ENCODE assay signal across 24 mouse cellular contexts in genomic region chr6:38916571-38916970, GRCm38 (mm10). TPM values are rescaled to one million over a fixed set of nuclear protein-coding genes. Genes with fewer than 3 reads are reported as not detected.
DNase-seq lines count a peak whose midpoint lies in the region; ATAC-seq and TF ChIP-seq lines count a peak whose summit lies in the region.
"Had no signal": no experiment of that assay in that cellular context is flagged by ENCODE, and none has a peak within 500 bp of the region (broad histone marks: within the 10 kb centered on the region; RNA-seq: fewer than 3 reads in every experiment).

No protein-coding gene starts in this region.

- no peaks in the 10 kb centered on the region for H3K9me3 ChIP-seq in midbrain, embryonic 11.5 days (ENCODE audit: control insufficient read depth, low read length)
- no peaks in the 10 kb centered on the region for H3K9me3 ChIP-seq in midbrain, embryonic 16.5 days (replicated peaks; ENCODE audit: control insufficient read depth, low read length, poor library complexity, severe bottlenecking)
- no peaks in the 10 kb centered on the region for H3K9me3 ChIP-seq in liver, embryonic 13.5 days (replicated peaks)
- no peaks in the 10 kb centered on the region for H3K9me3 ChIP-seq in liver, postnatal 0 days (ENCODE audit: low read length)
- H3K9me3 ChIP-seq in hindbrain, embryonic 16.5 days (ENCODE audit: control insufficient read depth, low read length): no peaks in the 10 kb centered on the region
- H3K9me3 ChIP-seq: embryonic facial prominence, embryonic 12.5 days; forebrain, embryonic 10.5 days; heart, embryonic 10.5 days; hindbrain, embryonic 12.5 days had no signal

- TF ChIP-seq EP300 in liver, postnatal 0 days (IDR thresholded peaks at IDR 0.05; ENCODE audit: low read depth): peak; percentile 93

- DNase-seq in midbrain, embryonic 11.5 days (ENCODE audit: low spot score, missing footprints): peak; percentile 56
- peak; percentile 61 for DNase-seq in liver, embryonic 13.5 days
- no peak for DNase-seq in liver, postnatal 0 days
- DNase-seq in urinary bladder, adult 18-20 months (ENCODE audit: low spot score in 2 of 2): no peak
- no peak for DNase-seq in lung, postnatal 4 days
- DNase-seq: adrenal gland, adult 2 months; adrenal gland, postnatal 25 days; cerebellum, adult 11-12 months; cerebellum, adult 9-10 months; cerebellum, postnatal 25 days; gastrocnemius, adult 2 months; gastrocnemius, postnatal 36 days; heart, adult 11 months; heart, postnatal 10 days; heart, postnatal 4 days had no signal

- H3K4me2 ChIP-seq in midbrain, embryonic 11.5 days: no peak overlapping the region
- H3K4me2 ChIP-seq in midbrain, embryonic 16.5 days (ENCODE audit: low read length): no peak overlapping the region
- H3K4me2 ChIP-seq in liver, embryonic 13.5 days: peak overlapping the region; percentile 63
- peak overlapping the region; percentile 60 for H3K4me2 ChIP-seq in liver, postnatal 0 days (ENCODE audit: low read depth, low read length)
- H3K4me2 ChIP-seq in hindbrain, embryonic 16.5 days (ENCODE audit: low read length): no peak overlapping the region
- H3K4me2 ChIP-seq: embryonic facial prominence, embryonic 12.5 days; hindbrain, embryonic 12.5 days had no signal

- 94% methylated on average over 4 of the region's 4 CpGs for WGBS in midbrain, embryonic 11.5 days
- WGBS in midbrain, embryonic 16.5 days: 95% methylated on average over 4 of the region's 4 CpGs
- WGBS in liver, embryonic 13.5 days (ENCODE audit: insufficient replicate concordance): 23% methylated on average over 4 of the region's 4 CpGs
- 52% methylated on average over 4 of the region's 4 CpGs for WGBS in liver, postnatal 0 days (ENCODE audit: insufficient replicate concordance)
- WGBS in hindbrain, embryonic 16.5 days: 93% methylated on average over 4 of the region's 4 CpGs

- H3K36me3 ChIP-seq in midbrain, embryonic 11.5 days (ENCODE audit: control insufficient read depth, insufficient read depth, low read length): no peaks in the 10 kb centered on the region
- no peaks in the 10 kb centered on the region for H3K36me3 ChIP-seq in midbrain, embryonic 16.5 days (ENCODE audit: control insufficient read depth, insufficient read depth, low read length)
- no peaks in the 10 kb centered on the region for H3K36me3 ChIP-seq in liver, embryonic 13.5 days
- no peaks in the 10 kb centered on the region for H3K36me3 ChIP-seq in liver, postnatal 0 days (replicated peaks; ENCODE audit: insufficient read depth, low read length)
- H3K36me3 ChIP-seq in hindbrain, embryonic 16.5 days (ENCODE audit: control insufficient read depth, insufficient read depth, low read length): no peaks in the 10 kb centered on the region
- H3K36me3 ChIP-seq: embryonic facial prominence, embryonic 12.5 days; forebrain, embryonic 10.5 days; heart, embryonic 10.5 days; hindbrain, embryonic 12.5 days had no signal

- TF ChIP-seq CTCF in liver, postnatal 0 days (IDR thresholded peaks at IDR 0.05; ENCODE audit: low read depth): no peak

- H3K27me3 ChIP-seq in midbrain, embryonic 11.5 days (ENCODE audit: control insufficient read depth, insufficient read depth, low read length): no peaks in the 10 kb centered on the region
- H3K27me3 ChIP-seq in midbrain, embryonic 16.5 days (ENCODE audit: control insufficient read depth, insufficient read depth, low read depth, low read length): no peaks in the 10 kb centered on the region
- no peaks in the 10 kb centered on the region for H3K27me3 ChIP-seq in liver, embryonic 13.5 days
- no peaks in the 10 kb centered on the region for H3K27me3 ChIP-seq in liver, postnatal 0 days (ENCODE audit: insufficient read depth, low read length)
- H3K27me3 ChIP-seq in hindbrain, embryonic 16.5 days (replicated peaks; ENCODE audit: control insufficient read depth, insufficient read depth, low read length): no peaks in the 10 kb centered on the region
- H3K27me3 ChIP-seq: embryonic facial prominence, embryonic 12.5 days; hindbrain, embryonic 12.5 days had no signal

- H3K9ac ChIP-seq in midbrain, embryonic 11.5 days (ENCODE audit: low read length): no peak overlapping the region
- H3K9ac ChIP-seq in midbrain, embryonic 16.5 days (ENCODE audit: low read depth, low read length): no peak overlapping the region
- peak overlapping the region; percentile 78 for H3K9ac ChIP-seq in liver, embryonic 13.5 days
- 0 out of 2 replicates have a peak overlapping the region, but pooled peaks have one; percentile 17 for H3K9ac ChIP-seq in liver, postnatal 0 days (replicated peaks)
- no peak overlapping the region for H3K9ac ChIP-seq in hindbrain, embryonic 16.5 days (ENCODE audit: low read depth, low read length)
- H3K9ac ChIP-seq: embryonic facial prominence, embryonic 12.5 days; hindbrain, embryonic 12.5 days had no signal

- H3K4me3 ChIP-seq in midbrain, embryonic 11.5 days (ENCODE audit: low read depth, low read length): no peak overlapping the region
- H3K4me3 ChIP-seq in midbrain, embryonic 16.5 days (ENCODE audit: low read depth, low read length): no peak overlapping the region
- H3K4me3 ChIP-seq in liver, embryonic 13.5 days (replicated peaks): peak overlapping the region; percentile 21; the same call in 1 of the 2 replicates
- no peak overlapping the region for H3K4me3 ChIP-seq in liver, postnatal 0 days (ENCODE audit: low read depth, low read length)
- no peak overlapping the region for H3K4me3 ChIP-seq in hindbrain, embryonic 16.5 days (ENCODE audit: low read length)
- H3K4me3 ChIP-seq: embryonic facial prominence, embryonic 12.5 days; forebrain, embryonic 10.5 days; gastrocnemius, adult 2 months; heart, embryonic 10.5 days; hindbrain, embryonic 12.5 days had no signal

- H3K27ac ChIP-seq in midbrain, embryonic 11.5 days (ENCODE audit: low read depth, low read length): no peak overlapping the region
- H3K27ac ChIP-seq in midbrain, embryonic 16.5 days (ENCODE audit: low read length): no peak overlapping the region
- peak overlapping the region; percentile 100 for H3K27ac ChIP-seq in liver, embryonic 13.5 days
- H3K27ac ChIP-seq in liver, postnatal 0 days (ENCODE audit: low read depth): peak overlapping the region; percentile 97
- no peak overlapping the region for H3K27ac ChIP-seq in hindbrain, embryonic 16.5 days (ENCODE audit: low read depth, low read length)
- H3K27ac ChIP-seq: embryonic facial prominence, embryonic 12.5 days; forebrain, embryonic 10.5 days; gastrocnemius, adult 2 months; hindbrain, embryonic 12.5 days; hindbrain, postnatal 0 days had no signal

- ATAC-seq in midbrain, embryonic 11.5 days (ENCODE audit: low FRiP score): no peak
- ATAC-seq in midbrain, embryonic 16.5 days: no peak
- ATAC-seq in erythroid progenitor cell, adult 5-6 weeks (replicated peaks; ENCODE audit: low FRiP score, poor library complexity, severe bottlenecking): peak; percentile 51
- peak; percentile 33 for ATAC-seq in liver, embryonic 13.5 days (ENCODE audit: low read depth)
- ATAC-seq in liver, postnatal 0 days: no peak
- ATAC-seq in hindbrain, embryonic 16.5 days: no peak
- ATAC-seq: forebrain, embryonic 14.5 days; hindbrain, postnatal 0 days had no signal

- peaks cover 17% of the 10 kb centered on the region for H3K4me1 ChIP-seq in midbrain, embryonic 11.5 days (ENCODE audit: control insufficient read depth, insufficient read depth, low read length)
- peaks cover 15% of the 10 kb centered on the region for H3K4me1 ChIP-seq in midbrain, embryonic 16.5 days (ENCODE audit: control insufficient read depth, insufficient read depth, low read length)
- peaks cover 100% of the 10 kb centered on the region for H3K4me1 ChIP-seq in liver, embryonic 13.5 days (replicated peaks)
- peaks cover 89% of the 10 kb centered on the region for H3K4me1 ChIP-seq in liver, postnatal 0 days (ENCODE audit: insufficient read depth)
- peaks cover 3% of the 10 kb centered on the region for H3K4me1 ChIP-seq in hindbrain, embryonic 16.5 days (ENCODE audit: control insufficient read depth, insufficient read depth, low read depth, low read length)
- H3K4me1 ChIP-seq: embryonic facial prominence, embryonic 12.5 days had no signal

RNA-seq across cellular contexts. Expression of gene Hipk2, which starts 40.6 kb away (rescaled TPM):
- 25.2 and 25.8 TPM in 2 replicates for polyA plus RNA-seq in midbrain, embryonic 11.5 days (2014; fragmentation: Nextera tagmentation; extraction: Ambion mirVana)
- 32.7 and 36.1 TPM in 2 replicates for polyA plus RNA-seq in midbrain, embryonic 16.5 days (2015; fragmentation: Nextera tagmentation; extraction: Ambion mirVana)
- total RNA-seq in erythroid progenitor cell, adult 5-6 weeks (2015; ENCODE audit: low replicate concordance): 274 and 280 TPM in 2 replicates
- 160 and 174 TPM in 2 replicates for total RNA-seq in erythroid progenitor cell, adult 5-6 weeks (2017; ENCODE audit: low replicate concordance)
- polyA plus RNA-seq in liver, embryonic 13.5 days (2015; fragmentation: Nextera tagmentation; extraction: Ambion mirVana): 20.1 and 20.4 TPM in 2 replicates
- 9.6 and 9.7 TPM in 2 replicates for polyA plus RNA-seq in liver, postnatal 0 days (2015; fragmentation: Nextera tagmentation; extraction: Ambion mirVana)
- polyA plus RNA-seq in hindbrain, embryonic 16.5 days (2015; fragmentation: Nextera tagmentation; extraction: Ambion mirVana): 30.3 and 33.5 TPM in 2 replicates

RNA-seq across cellular contexts. Expression of gene Tbxas1, which starts 41.4 kb away (rescaled TPM):
- 1.5 TPM in 2 replicates for polyA plus RNA-seq in midbrain, embryonic 11.5 days (2014; fragmentation: Nextera tagmentation; extraction: Ambion mirVana)
- polyA plus RNA-seq in midbrain, embryonic 16.5 days (2015; fragmentation: Nextera tagmentation; extraction: Ambion mirVana): 1.8 TPM in 2 replicates
- 18.7 and 18.9 TPM in 2 replicates for total RNA-seq in erythroid progenitor cell, adult 5-6 weeks (2015; ENCODE audit: low replicate concordance)
- total RNA-seq in erythroid progenitor cell, adult 5-6 weeks (2017; ENCODE audit: low replicate concordance): 18.6 and 48.0 TPM in 2 replicates
- 11.4 and 12.2 TPM in 2 replicates for polyA plus RNA-seq in liver, embryonic 13.5 days (2015; fragmentation: Nextera tagmentation; extraction: Ambion mirVana)
- polyA plus RNA-seq in liver, postnatal 0 days (2015; fragmentation: Nextera tagmentation; extraction: Ambion mirVana): 10.3 and 10.6 TPM in 2 replicates
- polyA plus RNA-seq in hindbrain, embryonic 16.5 days (2015; fragmentation: Nextera tagmentation; extraction: Ambion mirVana): 2.0 and 2.9 TPM in 2 replicates

Comparison
In these comparisons a context has a peak if more than half of its experiments do, and no peak if none do; other contexts are left out.
1. ATAC-seq: peak in erythroid progenitor cell, adult 5-6 weeks (single experiment) and liver, embryonic 13.5 days (single experiment); none in midbrain, embryonic 11.5 days (single experiment), midbrain, embryonic 16.5 days (single experiment), liver, postnatal 0 days (single experiment) and hindbrain, embryonic 16.5 days (single experiment).
2. DNase-seq: peak in midbrain, embryonic 11.5 days (single experiment) and liver, embryonic 13.5 days (single experiment); none in liver, postnatal 0 days (single experiment), urinary bladder, adult 18-20 months (0 of 2) and lung, postnatal 4 days (0 of 2).
3. H3K27ac ChIP-seq: peak in liver, embryonic 13.5 days (single experiment) and liver, postnatal 0 days (single experiment); none in midbrain, embryonic 11.5 days (single experiment), midbrain, embryonic 16.5 days (single experiment) and hindbrain, embryonic 16.5 days (single experiment).
4. H3K4me2 ChIP-seq: peak in liver, embryonic 13.5 days (single experiment) and liver, postnatal 0 days (single experiment); none in midbrain, embryonic 11.5 days (single experiment), midbrain, embryonic 16.5 days (single experiment) and hindbrain, embryonic 16.5 days (single experiment).
5. H3K9ac ChIP-seq: peak in liver, embryonic 13.5 days (single experiment) and liver, postnatal 0 days (single experiment); none in midbrain, embryonic 11.5 days (single experiment), midbrain, embryonic 16.5 days (single experiment) and hindbrain, embryonic 16.5 days (single experiment).